Mouse (Mus musculus): ENCODE results near the gene Map3k7. TPM values are rescaled to one million over a fixed set of nuclear protein-coding genes. Genes with fewer than 3 reads are reported as not detected.

The Map3k7 gene
- total RNA-seq, 2 experiments from 2014 or later, result 36.6 to 39.1 TPM

DNA sequence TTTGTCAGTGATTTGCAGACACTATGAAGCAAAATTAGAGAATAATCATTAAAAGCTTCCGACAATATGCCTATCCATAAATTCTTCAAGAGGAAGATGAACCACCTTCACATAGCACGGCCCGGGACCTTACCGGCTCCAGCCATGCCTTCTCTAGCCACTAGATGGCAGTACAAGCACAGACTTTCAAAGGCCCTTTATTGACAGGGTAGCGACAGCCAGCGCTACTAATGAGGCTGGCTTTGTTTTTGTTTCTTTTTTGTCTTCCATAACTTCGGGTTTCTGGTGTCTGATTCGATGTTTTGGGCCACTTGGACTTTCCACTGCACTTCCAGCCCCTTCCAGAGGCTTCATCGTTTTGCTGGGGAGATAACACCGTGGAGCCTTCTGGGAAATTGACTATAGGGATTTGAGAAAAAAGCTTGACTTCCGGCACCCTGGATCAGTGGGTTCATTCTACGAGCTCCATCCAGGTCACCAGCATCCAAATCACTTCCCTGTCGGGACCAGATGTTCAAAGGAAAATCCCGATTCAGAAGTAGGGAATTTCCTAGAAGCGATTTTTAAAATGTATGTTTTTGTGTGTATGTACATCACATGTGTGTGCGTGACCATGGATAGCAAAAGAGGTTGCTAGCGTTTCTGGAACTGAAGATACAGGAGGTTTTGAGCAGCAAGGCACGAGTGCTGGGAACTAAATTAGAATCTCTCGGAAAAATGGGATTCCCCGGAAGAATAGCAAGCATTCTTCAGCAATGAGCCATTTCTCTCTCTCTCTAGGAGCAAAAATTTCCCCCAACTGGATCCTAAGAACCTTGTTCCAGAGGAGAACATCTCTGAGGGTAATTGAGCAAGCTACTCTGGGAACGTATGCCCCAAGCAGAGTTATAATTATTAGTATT lies 91.5 kb downstream of the Map3k7 start:
- peak; percentile 88 to 90 for DNase-seq (ENCODE audit: low spot score in 2 of 2)

DNA sequence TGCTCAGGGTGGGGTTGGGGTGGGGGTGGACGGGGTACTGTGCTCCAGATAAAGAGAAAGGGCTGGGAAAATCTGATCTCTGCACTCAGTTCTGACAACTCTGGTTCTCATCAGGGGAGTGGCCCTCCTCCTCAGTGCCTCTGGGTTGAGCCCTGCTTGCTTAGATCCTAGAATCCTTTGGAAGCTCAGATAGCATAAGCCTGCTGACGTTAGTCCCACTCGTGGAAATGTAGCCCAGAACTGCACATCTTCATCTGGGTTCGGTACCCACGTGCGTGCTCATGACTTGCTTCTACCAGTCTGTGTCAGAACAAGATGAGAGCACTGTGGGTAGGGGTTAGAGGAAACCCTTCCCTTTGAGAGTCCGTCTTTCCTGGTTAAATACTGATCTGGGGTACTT lies 92.5 kb downstream of the Map3k7 start:
- no peak for DNase-seq (ENCODE audit: low spot score in 2 of 2)

DNA sequence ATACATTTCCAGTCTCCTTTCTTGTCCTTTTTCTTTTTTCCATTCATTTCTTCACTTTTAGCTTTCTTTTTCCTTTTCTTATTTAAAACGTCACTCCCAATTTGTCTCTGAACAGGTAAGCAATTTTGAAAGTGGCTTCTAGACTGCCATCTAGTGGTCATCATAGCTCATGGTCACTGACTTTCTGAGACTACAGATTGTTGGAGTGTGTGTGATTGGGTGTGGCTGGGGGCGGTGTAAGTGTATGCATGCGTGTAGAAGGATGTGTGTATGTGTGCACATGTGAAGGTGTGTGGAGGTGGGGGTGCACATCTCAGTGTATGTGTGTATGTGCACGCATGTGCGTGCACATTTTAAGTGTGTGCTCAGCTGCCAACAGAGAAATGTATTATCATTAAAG lies 93.2 kb downstream of the Map3k7 start:
- DNase-seq (ENCODE audit: low spot score in 2 of 2), result no peak

DNA sequence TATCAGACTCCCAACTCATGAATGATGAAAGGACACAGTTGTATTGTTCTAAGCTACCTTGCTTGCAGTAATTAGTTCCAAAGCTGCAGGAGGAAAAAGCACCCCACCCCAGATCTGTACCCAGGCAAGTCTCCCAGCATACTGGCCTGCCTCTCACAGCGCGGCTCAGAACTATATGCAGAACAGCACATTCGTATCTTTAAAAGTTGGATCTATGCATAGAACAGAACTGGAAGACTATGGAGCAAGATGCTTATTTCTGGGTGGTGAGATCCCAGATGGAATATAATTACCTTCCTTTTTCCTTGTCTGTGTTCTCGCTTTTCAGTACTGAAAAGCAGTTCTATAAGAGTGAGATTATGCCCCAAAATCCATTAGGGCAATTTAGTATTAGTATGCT lies 96.8 kb downstream of the Map3k7 start:
- DNase-seq (ENCODE audit: low spot score in 2 of 2), result no peak

DNA sequence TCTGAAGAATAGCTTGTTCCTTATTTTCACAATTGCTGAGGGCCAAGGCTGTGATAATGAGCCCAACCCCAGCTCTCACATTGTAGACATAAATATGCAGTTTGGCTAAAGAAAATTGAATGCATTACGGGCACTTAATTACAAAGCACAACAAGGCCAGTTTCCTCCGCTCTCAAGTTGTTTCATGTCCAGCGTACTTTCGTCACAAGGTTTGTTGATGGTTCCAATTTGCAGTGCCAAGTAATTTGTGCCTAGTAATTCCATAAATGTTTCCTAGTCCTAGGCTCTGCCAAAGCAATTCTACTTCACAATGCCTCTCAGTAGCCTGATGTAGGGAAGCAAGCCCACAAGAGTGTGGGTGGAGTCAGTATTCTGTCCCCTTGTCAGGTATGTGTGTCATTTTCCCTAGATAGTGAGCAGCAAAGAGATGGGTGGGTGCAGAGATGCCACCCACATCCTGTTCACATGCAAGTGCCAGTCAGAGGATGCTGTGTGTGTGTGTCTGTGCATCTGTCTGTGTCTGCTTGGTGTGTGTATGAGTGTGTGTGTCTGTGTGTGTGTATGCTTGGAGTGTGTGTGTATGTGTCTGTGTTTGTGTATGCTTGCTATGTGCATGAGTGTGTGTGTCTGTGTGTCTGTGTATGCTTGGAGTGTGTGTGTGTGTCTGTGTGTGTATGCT lies 98.6 kb downstream of the Map3k7 start:
- DNase-seq (ENCODE audit: low spot score in 2 of 2), result no peak

DNA sequence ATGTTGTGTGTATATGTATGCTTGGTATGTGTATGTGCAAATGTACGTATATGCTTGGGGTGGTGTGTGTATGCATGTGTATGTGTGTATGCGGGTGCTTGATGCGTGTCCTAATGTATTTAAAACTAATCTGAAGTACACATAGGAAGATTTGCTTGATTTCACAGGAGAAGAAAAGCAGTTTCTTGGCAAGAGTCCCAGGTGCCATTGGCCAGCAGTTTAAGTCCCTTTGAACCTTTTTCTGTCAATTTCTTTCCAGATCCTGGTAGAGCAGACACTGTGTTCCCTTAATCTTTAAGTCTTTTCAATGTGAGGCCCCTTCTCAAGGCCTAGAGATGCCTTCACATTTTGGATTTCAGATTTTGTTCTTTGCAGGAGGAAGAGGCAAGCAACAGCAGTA lies 99.4 kb downstream of the Map3k7 start:
- no peak for DNase-seq (ENCODE audit: low spot score in 2 of 2)

All from left cerebral cortex, adult 18-20 months (tissue).